Mouse (Mus musculus) heart, postnatal 14 days (tissue): ENCODE measurements around the gene Acaa1a. TPM values are rescaled to one million over a fixed set of nuclear protein-coding genes. Genes with fewer than 3 reads are reported as not detected.
"Not testable (repeated sequence)": the region's sequence is repeated elsewhere in the genome, so short reads cannot be mapped to it uniquely, and the experiment has no call there.

Experiments used
- DNase-seq, 2 experiments: peaks; one replicate each; pipeline ENCODE4 v3.0.0; 2021 to 2022
- intact Hi-C: fragments of 180-260 bp; cut with DNase I; formaldehyde crosslinking; loops from one replicate; pipeline ENCODE4 v1.15.1; 2025
- total RNA-seq, 2 experiments: library from RNA; stranded (reverse); gene quantifications; 2 replicates each; pipeline ENCODE4 v1.2.3; 2021

Gene Acaa1a
- total RNA-seq, 2 experiments from 2014 or later = 81.0 to 81.7 TPM

GRCm38 (mm10) chr9:119370770-119371169, 31.3 kb downstream of the Acaa1a start:
- DNase-seq, intact Hi-C loops: not testable (repeated sequence)

DNA sequence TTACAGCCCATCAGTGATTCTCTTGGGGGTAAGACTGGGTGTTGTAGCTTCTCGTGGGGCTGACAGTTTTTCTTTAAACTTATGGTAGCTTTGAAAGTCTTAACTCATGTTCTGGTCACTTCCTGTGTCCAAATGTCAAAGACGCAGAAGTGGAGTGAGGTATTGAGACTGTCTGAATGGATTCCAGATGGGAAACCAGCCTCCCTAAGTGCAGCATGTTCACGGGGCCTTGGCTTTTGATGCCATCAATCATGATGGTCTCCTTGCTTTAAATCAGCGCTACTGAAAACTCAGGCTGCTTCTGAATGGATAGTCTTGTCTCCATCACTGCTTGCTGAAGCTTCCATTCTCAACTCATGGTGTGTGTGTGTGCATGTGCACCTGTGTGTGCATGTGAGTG, 31.8 kb downstream of the Acaa1a start:
- intact Hi-C loops = no loop called here

DNA sequence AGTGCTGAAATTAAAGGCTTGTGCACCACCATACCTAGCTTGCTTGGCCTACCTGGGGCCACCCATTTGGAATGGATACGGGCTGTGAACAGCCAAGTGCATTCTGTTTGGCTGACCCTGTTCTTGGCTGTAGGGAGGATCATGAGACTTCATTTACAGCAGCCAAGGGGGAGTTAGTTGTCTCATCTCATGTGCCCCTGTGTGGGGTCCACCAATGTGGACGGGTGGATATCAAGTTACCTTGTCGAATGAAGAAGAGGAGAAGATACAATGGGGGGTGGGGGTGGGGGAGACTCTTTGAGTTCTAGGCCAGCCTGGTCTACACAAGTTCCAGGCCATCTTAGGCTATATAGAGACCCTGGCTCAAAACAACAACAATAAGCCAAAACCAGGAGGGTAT, 35.5 kb downstream of the Acaa1a start:
- DNase-seq = no peak
- intact Hi-C loops = no loop called here

More for the DNA sequence above, 31.8 kb downstream of the Acaa1a start:
- no peak for DNase-seq

- DNase-seq = no peak
- intact Hi-C loops = no loop called here
These were observed 36.1 kb downstream of the Acaa1a start for GRCm38 (mm10) chr9:119375556-119375955.

DNA sequence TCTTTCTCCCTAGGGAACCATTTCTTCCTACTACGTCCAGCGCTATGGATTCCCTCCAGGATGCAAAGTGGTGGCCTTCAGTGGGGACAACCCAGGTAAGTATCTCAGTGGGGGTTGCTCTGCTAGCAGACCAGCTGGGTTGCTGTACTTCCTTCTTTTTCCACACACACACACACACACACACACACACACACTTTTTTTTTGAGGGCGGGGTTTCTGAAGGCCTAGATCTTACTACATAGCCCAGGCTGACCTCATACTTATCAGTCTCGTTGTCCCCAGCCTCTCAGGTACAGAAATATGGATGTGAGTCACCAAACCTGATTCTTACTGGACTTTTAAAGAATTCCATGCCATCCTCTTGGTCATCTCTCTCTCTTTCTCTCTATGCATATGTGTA, 38.8 kb downstream of the Acaa1a start:
- intact Hi-C loops = no loop called here
- no peak for DNase-seq

DNA sequence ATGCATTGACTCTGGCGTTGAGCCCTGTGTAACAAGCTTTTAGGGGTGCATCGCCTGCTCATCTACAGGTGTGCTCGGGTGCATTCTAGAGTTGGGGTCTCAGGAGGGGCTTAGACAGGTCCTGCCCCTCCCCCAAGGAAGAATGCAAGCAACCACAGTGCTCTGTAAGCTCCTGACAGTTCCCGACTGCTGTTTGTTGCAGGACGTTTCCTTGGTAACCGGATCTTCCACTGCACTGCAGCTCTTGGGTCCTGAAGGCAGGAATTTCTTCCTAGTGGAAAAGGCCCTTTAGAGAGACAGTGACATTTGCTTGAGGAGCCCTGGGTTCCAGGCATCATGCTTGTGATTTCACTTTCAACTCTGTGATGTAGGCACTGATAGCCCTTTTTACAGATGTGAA, 43.1 kb downstream of the Acaa1a start:
- no peak for DNase-seq
- intact Hi-C loops = no loop called here

- peak; percentile 19 to 37 for DNase-seq
- intact Hi-C loops = no loop called here
These were observed 49.5 kb downstream of the Acaa1a start for GRCm38 (mm10) chr9:119388956-119389355.

DNA sequence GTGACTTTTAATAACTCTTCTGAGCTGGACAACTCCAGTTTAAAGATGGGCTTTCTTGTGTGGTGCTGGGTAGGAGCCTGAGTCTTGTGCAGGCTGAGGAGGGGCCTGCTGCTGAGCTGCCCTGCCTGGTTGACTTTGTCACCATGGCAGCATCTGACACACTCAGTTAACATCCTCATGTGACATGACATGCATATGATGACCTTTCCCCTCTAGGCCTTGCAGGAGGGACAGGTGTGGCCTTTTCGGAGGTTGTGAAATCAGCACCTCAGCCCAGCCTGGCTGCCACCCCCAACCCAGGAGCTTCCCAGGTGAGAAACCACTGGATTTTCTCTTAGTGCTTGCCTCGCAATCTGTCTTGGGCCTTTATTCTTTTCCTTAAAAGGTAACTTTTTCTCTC, 50.7 kb downstream of the Acaa1a start:
- no peak for DNase-seq
- intact Hi-C loops = no loop called here

DNA sequence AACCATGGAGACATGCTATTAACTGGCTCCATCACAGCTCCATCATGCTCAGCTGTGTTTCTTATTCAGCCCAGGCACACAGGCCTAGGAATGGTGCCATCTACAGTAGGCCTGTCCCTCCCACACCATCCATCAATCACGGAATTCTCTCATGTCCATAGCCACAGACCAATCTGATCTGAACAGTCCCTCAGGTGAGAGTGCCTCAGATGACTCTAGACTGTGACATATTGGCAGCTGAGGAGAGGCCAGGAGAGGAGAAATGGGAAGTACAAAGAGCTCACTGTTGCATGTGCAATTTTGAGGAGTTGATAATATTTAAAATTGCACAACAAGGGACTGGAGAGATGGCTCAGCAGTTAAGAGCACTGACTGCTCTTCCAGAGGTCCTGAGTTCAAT, 55.3 kb downstream of the Acaa1a start:
- no peak for DNase-seq
- intact Hi-C loops = no loop called here

Other genes starting within 250 kb of the Acaa1a start
- 10 to 100 TPM; 14.2 to 18.6 TPM for gene Plcd1, start 246.2 kb upstream of the Acaa1a start, total RNA-seq
- under 1 TPM; 0.34 to 0.65 TPM for gene Dlec1, start 237.2 kb upstream of the Acaa1a start, total RNA-seq
- gene Acaa1b, start 182.6 kb upstream of the Acaa1a start, total RNA-seq = 1 to 10 TPM; 1.3 to 2.6 TPM
- gene Gm47289, start 180.5 kb upstream of the Acaa1a start, total RNA-seq = not detected
- gene Slc22a13, start 130.6 kb upstream of the Acaa1a start, total RNA-seq = not detected
- 10 to 100 TPM; 37.8 to 39.9 TPM for gene Oxsr1, start 17.2 kb upstream of the Acaa1a start, total RNA-seq
- gene Myd88, start 1.7 kb downstream of the Acaa1a start, total RNA-seq = 10 to 100 TPM; 15.7 to 16.4 TPM
- gene Xylb, start 17.7 kb downstream of the Acaa1a start, total RNA-seq = under 1 TPM; 0.24 to 0.29 TPM
- under 1 TPM in 1 of 2 experiments, not detected in 1; 0.22 TPM for gene Slc22a14, start 25.9 kb downstream of the Acaa1a start, total RNA-seq
- 1 to 10 TPM; 5.7 to 6.7 TPM for gene Acvr2b, start 62.4 kb downstream of the Acaa1a start, total RNA-seq
- gene Exog, start 105.3 kb downstream of the Acaa1a start, total RNA-seq = 1 to 10 TPM; 2.4 to 3.2 TPM
- gene Scn5a, start 239.3 kb downstream of the Acaa1a start, total RNA-seq = 100 to 1,000 TPM; 129 to 133 TPM